Mouse (Mus musculus): Measurements from ENCODE around the gene Pde10a. TPM values are rescaled to one million over a fixed set of nuclear protein-coding genes. Genes with fewer than 3 reads are reported as not detected.
"Not testable (repeated sequence)": the region's sequence is repeated elsewhere in the genome, so short reads cannot be mapped to it uniquely, and the experiment has no call there.

Pde10a gene
- total RNA-seq, 4 experiments from 2014 or later, result 42.6 to 73.9 (median 56.7) TPM

DNA sequence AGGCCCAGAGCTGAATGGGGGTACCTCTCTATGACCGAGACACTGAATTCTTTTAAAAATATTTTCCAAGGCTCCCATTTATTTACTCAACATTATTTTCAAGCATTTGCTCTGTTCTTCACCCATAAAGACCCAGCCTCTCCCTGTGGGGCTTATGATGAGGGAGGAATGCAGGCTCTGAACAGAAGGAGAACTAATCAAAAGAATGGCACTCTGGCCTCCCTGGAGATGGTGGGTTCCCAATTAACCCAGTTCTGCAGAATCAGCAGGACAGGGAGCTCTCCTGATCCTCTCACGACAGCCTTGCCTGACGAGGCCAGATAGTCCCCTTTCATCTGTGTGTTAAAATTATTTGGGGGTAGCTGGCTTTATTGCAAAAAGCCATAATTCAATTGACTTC lies 117.2 kb downstream of the Pde10a start:
- no peak for DNase-seq (ENCODE audit: low spot score in 2 of 2)

- DNase-seq (ENCODE audit: low spot score in 2 of 2), result peak; percentile 41 to 49
Measured at GRCm38 (mm10) chr17:8647372-8647871, 122.2 kb downstream of the Pde10a start.

GRCm38 (mm10) chr17:8648310-8648709 lies 123.1 kb downstream of the Pde10a start:
- no peak for DNase-seq (ENCODE audit: low spot score in 2 of 2)

GRCm38 (mm10) chr17:8652681-8653262 lies 127.6 kb downstream of the Pde10a start:
- DNase-seq (ENCODE audit: low spot score in 2 of 2), result peak; percentile 31 to 35

- no peak for DNase-seq (ENCODE audit: low spot score in 2 of 2)
Measured at GRCm38 (mm10) chr17:8657661-8658060, 132.5 kb downstream of the Pde10a start.

DNA sequence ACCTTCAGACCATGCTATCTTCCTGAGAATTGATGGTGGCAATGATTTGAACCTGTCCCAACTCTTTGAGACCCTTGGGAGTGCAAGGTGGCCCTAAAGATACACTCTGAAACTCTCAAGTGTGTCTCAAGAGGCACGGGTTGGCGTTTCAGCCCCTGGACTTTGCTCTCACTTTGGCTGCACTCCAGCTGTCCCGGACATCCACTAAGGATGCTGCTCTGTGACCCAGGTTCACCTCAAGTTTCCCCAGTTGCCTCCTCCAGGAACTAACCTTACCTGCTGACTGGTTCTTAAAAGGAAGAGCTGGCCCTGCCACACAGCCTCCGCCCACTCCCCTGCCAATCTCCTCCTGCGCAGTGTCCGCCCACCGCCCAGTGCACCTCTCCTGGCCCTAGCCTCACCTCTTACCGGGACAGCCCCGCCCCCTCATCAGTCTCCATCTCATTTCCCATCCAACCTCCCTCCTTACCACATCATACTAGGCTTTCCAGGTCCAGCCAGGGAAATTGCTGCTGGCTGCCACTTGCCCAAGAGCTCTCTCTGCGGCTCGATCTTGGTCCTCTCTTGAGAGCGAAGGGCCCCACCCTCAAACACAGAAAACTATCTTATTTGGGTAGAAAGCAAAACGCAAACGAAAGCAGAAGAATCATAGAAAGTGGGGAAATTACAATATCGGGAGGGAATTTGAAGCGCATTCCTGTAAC lies 133.7 kb downstream of the Pde10a start:
- no peak for DNase-seq (ENCODE audit: low spot score in 2 of 2)

- DNase-seq (ENCODE audit: low spot score in 2 of 2), result no peak
Measured at GRCm38 (mm10) chr17:8666912-8667311, 141.7 kb downstream of the Pde10a start.

DNA sequence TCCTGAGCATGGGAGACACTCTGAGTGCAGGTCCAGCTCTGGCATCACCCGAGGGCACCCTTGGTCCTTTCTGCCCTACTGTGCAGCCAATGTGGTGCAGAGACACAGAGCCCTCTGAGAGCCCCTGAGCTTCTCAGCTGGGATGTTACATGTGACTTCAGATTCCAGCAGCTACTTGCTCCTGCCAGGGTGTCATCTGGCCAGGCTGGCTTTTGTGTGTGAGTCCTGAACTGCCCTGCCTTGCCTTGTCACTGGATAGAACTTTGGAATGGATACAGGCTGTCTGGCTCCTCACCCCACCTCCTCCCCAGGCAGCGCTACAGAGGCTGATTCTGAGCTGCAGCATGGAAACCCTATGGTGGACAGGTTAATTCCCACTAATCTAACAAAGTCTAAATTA lies 149.5 kb downstream of the Pde10a start:
- no peak for DNase-seq (ENCODE audit: low spot score in 2 of 2)

- DNase-seq (ENCODE audit: low spot score in 2 of 2), result no peak
Measured at GRCm38 (mm10) chr17:8686356-8686755, 161.2 kb downstream of the Pde10a start.

DNA sequence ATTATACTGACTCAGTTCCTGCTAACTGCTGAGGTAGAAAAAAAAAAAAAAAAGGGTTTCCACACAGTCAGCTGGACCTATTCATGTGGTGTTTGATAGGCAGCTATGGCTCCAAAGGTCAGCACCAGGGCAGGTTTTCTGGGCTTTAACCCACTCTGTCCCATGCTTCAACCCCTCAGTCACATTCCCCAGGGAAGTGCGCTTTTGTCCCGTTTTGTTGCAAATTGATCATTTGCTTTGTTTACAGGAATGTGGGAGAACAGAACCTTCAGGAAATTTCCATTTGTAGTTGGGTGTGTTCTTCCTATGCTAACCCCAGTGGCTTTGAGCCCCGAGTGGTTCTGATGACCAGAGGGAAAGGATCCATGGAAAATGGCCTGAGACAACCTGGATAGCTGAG lies 162.9 kb downstream of the Pde10a start:
- DNase-seq (ENCODE audit: low spot score in 2 of 2), result no peak

GRCm38 (mm10) chr17:8698265-8698664 lies 173.1 kb downstream of the Pde10a start:
- DNase-seq (ENCODE audit: low spot score in 2 of 2), result no peak

DNA sequence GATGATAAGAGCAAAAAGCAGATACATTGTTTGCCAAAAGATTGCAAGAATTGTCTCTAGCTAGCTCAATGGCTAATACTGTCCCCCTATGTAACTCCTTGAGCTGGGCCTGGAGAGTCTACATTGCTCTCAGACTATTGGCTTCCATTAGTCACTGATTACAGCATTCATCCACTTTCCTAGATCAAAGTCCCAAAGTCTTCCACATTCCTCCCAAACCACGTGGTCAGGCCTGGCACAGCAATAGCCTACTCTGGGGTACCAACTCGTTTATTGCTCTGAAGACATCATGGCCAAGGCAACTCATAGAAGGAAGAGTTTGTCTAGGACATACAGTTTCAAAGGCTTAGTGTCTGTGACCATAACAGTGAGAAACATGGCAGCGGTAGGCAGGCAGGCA lies 173.6 kb downstream of the Pde10a start:
- no peak for DNase-seq (ENCODE audit: low spot score in 2 of 2)

GRCm38 (mm10) chr17:8701096-8701495 lies 175.9 kb downstream of the Pde10a start:
- no peak for DNase-seq (ENCODE audit: low spot score in 2 of 2)

DNA sequence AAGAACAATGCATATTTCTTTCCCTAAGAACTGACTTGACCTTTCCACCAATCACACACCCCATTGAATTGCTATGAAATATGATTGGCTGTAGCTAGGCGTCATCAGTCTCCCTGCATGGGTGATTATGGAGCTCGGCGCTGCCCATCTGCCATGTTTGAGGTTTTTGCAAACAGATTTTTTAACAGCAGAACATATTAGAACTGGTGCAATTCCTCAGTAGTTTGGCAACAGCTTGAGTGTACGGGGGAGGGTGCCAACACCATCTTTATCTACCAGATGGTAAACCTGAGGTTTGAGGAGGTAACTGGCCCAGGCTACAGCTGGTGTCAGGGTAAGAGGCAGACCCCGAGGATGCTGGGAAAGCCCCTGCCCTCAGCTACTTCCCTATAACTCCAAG lies 177.3 kb downstream of the Pde10a start:
- peak; percentile 84 to 86 for DNase-seq (ENCODE audit: low spot score in 2 of 2)

- DNase-seq (ENCODE audit: low spot score in 2 of 2), result no peak
Measured at GRCm38 (mm10) chr17:8708006-8708405, 182.8 kb downstream of the Pde10a start.

- not testable (repeated sequence) for DNase-seq (ENCODE audit: low spot score in 2 of 2)
Measured at GRCm38 (mm10) chr17:8712734-8713133, 187.6 kb downstream of the Pde10a start.

DNA sequence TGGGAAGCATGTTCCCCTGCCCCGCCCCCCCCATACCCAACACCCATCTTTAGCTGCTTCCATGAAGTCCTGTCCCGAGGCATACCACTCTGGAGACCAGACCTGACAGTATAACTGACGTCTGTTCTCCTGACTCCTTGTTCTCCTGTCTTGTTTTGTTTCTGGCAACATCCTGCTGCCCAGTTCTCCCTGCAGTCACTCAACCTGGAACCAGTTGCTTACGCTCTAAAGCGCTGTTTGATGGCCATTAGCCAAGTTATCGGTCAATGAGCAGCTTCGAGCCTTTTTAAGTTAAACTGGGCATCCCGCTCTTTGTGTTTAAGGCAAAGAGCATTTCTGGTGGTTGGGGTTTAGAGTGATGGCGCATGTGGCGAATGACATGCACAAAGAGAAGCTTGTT lies 195.8 kb downstream of the Pde10a start:
- no peak for DNase-seq (ENCODE audit: low spot score in 2 of 2)

GRCm38 (mm10) chr17:8724464-8724974 lies 199.3 kb downstream of the Pde10a start:
- no peak for DNase-seq (ENCODE audit: low spot score in 2 of 2)

DNA sequence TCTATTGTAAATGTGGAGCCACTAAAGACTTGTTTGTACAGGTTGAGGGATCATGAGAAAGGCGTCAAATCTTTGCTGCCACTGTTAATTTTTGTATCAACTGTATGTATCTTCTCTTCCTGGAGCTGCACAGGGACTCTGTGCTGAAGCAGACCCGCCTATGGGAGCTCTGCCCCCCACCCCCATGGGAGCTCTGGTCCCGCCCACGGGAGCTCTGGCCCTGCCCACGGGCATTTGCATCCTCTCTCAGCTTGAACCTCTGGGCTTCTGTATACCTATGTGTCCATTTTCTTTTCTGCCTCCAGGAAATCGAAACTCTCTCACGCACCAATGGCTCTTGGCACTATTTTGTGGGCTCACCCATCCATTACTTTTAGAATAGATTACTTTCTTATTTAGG lies 203.5 kb downstream of the Pde10a start:
- DNase-seq (ENCODE audit: low spot score in 2 of 2), result no peak

DNA sequence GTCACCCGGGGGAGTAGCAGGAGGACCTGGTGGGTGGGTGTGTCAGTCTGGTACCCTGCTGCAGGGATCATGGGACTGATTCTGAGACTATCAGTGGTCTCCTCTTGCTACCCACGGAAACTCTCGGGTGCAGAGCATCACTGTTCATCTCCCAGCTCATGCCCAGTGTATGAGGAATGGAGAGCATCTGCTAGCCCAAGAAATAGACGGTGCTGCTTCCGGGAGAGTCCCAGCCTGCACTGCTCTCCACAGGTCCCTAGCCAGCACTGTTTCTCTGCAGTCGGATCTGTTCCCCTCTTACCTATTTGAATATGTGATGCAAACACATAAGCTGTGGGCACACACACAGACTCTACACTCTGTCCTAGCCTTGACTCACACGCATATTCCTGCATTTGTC lies 204.6 kb downstream of the Pde10a start:
- no peak for DNase-seq (ENCODE audit: low spot score in 2 of 2)

DNA sequence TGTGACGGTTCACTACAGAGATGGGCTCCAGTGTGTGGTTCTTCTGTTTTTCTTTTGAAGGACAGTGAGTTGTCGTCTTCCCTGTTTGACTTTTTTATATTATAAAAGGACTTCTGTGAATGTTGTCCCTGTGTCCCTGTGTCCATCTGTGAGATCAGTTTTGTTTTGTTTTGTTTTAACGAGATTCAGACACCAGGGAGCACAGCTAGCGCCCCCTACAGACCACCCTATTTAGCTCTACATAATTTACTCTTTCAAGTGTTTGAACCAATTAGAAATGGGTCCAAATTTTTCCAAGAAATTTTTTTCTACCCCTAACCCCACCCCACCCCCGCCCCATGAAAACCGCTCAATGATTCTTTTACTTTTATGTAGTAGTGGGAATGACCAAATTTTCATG lies 205.9 kb downstream of the Pde10a start:
- no peak for DNase-seq (ENCODE audit: low spot score in 2 of 2)

- no peak for DNase-seq (ENCODE audit: low spot score in 2 of 2)
Measured at GRCm38 (mm10) chr17:8736259-8736658, 211.1 kb downstream of the Pde10a start.

DNA sequence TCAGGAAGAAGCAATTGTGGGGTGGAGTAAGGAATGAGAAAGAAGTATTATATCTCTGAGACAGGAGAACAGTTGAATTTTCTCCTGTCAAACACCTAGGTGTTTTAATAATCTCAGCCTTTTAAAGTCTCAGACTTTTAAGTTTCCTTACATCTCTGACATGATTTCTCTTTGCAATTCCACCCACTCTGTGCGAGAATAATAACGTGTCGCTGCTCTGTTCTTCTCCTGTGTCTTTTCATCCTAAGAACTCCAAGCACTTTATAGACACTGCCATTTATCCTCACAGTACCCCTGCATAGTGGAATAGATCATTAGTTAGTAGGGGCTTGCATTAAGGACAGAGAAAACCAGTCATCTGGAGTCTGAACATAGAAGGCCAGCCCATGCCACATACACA lies 217.6 kb downstream of the Pde10a start:
- no peak for DNase-seq (ENCODE audit: low spot score in 2 of 2)

All from layer of hippocampus, adult 8-10 months (tissue).